Mouse (Mus musculus): ENCODE measurements around the gene Fmo5. TPM values are rescaled to one million over a fixed set of nuclear protein-coding genes. Genes with fewer than 3 reads are reported as not detected.

Fmo5 gene
- polyA plus RNA-seq, 1 experiment from 2014 or later: 67.6 TPM

GRCm38 (mm10) chr3:97666154-97666553 lies 37.5 kb downstream of the Fmo5 start:
- 51% methylated on average over 8 of the region's 8 CpGs for WGBS (ENCODE audit: insufficient replicate concordance)
- Histone ChIP-seq H3K27me3 (ENCODE audit: insufficient read depth, low read length) (no peaks in the 10 kb centered on the region), H3K4me1 (ENCODE audit: insufficient read depth) (no peaks in the 10 kb centered on the region), H3K4me2 (ENCODE audit: low read depth, low read length) (no peak overlapping the region), H3K9ac (replicated peaks) (no peak overlapping the region), H3K36me3 (replicated peaks; ENCODE audit: insufficient read depth, low read length) (peaks cover 19% of the 10 kb centered on the region), H3K27ac (ENCODE audit: low read depth) (no peak overlapping the region), H3K9me3 (ENCODE audit: low read length) (no peaks in the 10 kb centered on the region), H3K4me3 (ENCODE audit: low read depth, low read length) (no peak overlapping the region)
- ATAC-seq (no peak), DNase-seq (no peak)
- TF ChIP-seq CTCF (IDR thresholded peaks at IDR 0.05; ENCODE audit: low read depth) (no peak), EP300 (IDR thresholded peaks at IDR 0.05; ENCODE audit: low read depth) (no peak)

- 72% methylated on average over 14 of the region's 14 CpGs for WGBS (ENCODE audit: insufficient replicate concordance)
- TF ChIP-seq EP300 (IDR thresholded peaks at IDR 0.05; ENCODE audit: low read depth): no peak
- no peak for TF ChIP-seq CTCF (IDR thresholded peaks at IDR 0.05; ENCODE audit: low read depth)
- Histone ChIP-seq H3K4me2 (ENCODE audit: low read depth, low read length) (no peak overlapping the region), H3K9ac (replicated peaks) (no peak overlapping the region), H3K36me3 (replicated peaks; ENCODE audit: insufficient read depth, low read length) (peaks cover 19% of the 10 kb centered on the region), H3K4me3 (ENCODE audit: low read depth, low read length) (no peak overlapping the region), H3K4me1 (ENCODE audit: insufficient read depth) (no peaks in the 10 kb centered on the region), H3K9me3 (ENCODE audit: low read length) (no peaks in the 10 kb centered on the region), H3K27ac (ENCODE audit: low read depth) (no peak overlapping the region), H3K27me3 (ENCODE audit: insufficient read depth, low read length) (no peaks in the 10 kb centered on the region)
- no peak for DNase-seq
- ATAC-seq: no peak
Measured at GRCm38 (mm10) chr3:97667093-97667675, 38.6 kb downstream of the Fmo5 start.

- H3K9me3 ChIP-seq (ENCODE audit: low read length): no peaks in the 10 kb centered on the region
- H3K27me3 ChIP-seq (ENCODE audit: insufficient read depth, low read length): no peaks in the 10 kb centered on the region
- no peak within 1 kb of the TSS for H3K27ac ChIP-seq (ENCODE audit: low read depth)
- no peak within 1 kb of the TSS for H3K4me3 ChIP-seq (ENCODE audit: low read depth, low read length)
- WGBS (ENCODE audit: insufficient replicate concordance): 69% methylated on average over 7 of the region's 7 CpGs
- H3K36me3 ChIP-seq (replicated peaks; ENCODE audit: insufficient read depth, low read length): no peaks in the 10 kb centered on the region; the same call in 1 of the 2 replicates
- TF ChIP-seq EP300 (IDR thresholded peaks at IDR 0.05; ENCODE audit: low read depth) (no peak), CTCF (IDR thresholded peaks at IDR 0.05; ENCODE audit: low read depth) (no peak)
- H3K9ac ChIP-seq (replicated peaks): no peak within 1 kb of the TSS
- no peaks in the 10 kb centered on the region for H3K4me1 ChIP-seq (ENCODE audit: insufficient read depth)
- no peak for DNase-seq
- H3K4me2 ChIP-seq (ENCODE audit: low read depth, low read length): no peak within 1 kb of the TSS
- no peak for ATAC-seq
Measured at GRCm38 (mm10) chr3:97674644-97675110, 46.1 kb downstream of the Fmo5 start, which contains the start of gene Gm17651. Gm17651 (minus strand) TSS chr3:97674694.

DNA sequence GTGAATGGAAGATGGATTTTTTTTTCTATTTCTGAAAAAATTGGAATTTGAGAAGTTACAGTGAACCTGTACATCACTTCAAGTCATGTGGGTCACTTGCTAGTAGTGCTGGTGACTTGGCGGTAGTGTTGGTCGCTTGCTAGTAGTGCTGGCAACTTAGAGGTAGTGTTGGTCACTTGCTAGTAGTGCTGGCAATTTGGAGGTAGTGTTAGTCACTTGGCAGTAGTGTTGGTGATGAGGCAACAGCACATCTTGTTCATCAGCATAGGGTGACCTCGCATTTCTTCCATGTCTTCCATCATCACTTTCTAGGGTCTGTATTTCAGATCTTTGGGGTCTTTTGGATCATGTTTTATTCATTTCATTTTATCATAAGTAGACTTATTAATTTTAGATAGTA lies 47.5 kb downstream of the Fmo5 start:
- Histone ChIP-seq H3K9me3 (ENCODE audit: low read length) (no peaks in the 10 kb centered on the region), H3K4me2 (ENCODE audit: low read depth, low read length) (no peak overlapping the region), H3K27ac (ENCODE audit: low read depth) (no peak overlapping the region), H3K9ac (replicated peaks) (no peak overlapping the region), H3K4me1 (ENCODE audit: insufficient read depth) (peaks cover 1% of the 10 kb centered on the region), H3K4me3 (ENCODE audit: low read depth, low read length) (no peak overlapping the region), H3K27me3 (ENCODE audit: insufficient read depth, low read length) (no peaks in the 10 kb centered on the region), H3K36me3 (replicated peaks; ENCODE audit: insufficient read depth, low read length) (no peaks in the 10 kb centered on the region)
- WGBS (ENCODE audit: insufficient replicate concordance): 78% methylated on average over 3 of the region's 3 CpGs
- TF ChIP-seq CTCF (IDR thresholded peaks at IDR 0.05; ENCODE audit: low read depth) (no peak), EP300 (IDR thresholded peaks at IDR 0.05; ENCODE audit: low read depth) (no peak)
- DNase-seq: no peak
- no peak for ATAC-seq

DNA sequence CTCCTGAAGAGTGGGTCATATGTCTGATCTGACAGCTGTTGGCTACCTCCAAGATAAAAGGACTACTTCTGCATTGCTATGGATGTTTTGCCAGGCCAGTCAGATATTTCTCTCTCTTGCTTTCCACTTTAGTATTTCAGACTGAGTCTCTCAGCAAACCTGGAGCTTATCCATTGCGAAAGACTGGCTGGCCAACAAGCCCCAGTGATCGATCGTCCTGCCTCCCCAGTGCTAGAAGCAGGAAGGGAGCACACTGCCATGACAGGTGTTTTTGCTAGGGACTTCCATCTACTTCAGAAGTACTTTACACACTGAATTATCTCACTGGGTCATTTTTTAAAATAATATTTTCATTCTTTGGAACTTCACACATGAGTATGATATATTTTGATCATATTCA lies 49.8 kb downstream of the Fmo5 start:
- H3K4me2 ChIP-seq (ENCODE audit: low read depth, low read length): no peak overlapping the region
- H3K27me3 ChIP-seq (ENCODE audit: insufficient read depth, low read length): no peaks in the 10 kb centered on the region; the same call in 1 of the 2 replicates
- no peak for TF ChIP-seq CTCF (IDR thresholded peaks at IDR 0.05; ENCODE audit: low read depth)
- no peak for TF ChIP-seq EP300 (IDR thresholded peaks at IDR 0.05; ENCODE audit: low read depth)
- 41% methylated on average over 3 of the region's 3 CpGs for WGBS (ENCODE audit: insufficient replicate concordance)
- H3K4me3 ChIP-seq (ENCODE audit: low read depth, low read length): no peak overlapping the region
- H3K27ac ChIP-seq (ENCODE audit: low read depth): no peak overlapping the region
- ATAC-seq (0 out of 2 replicates have a peak, but pooled peaks have one; percentile 37), DNase-seq (peak; percentile 59)
- no peaks in the 10 kb centered on the region for H3K36me3 ChIP-seq (replicated peaks; ENCODE audit: insufficient read depth, low read length)
- no peak overlapping the region for H3K9ac ChIP-seq (replicated peaks)
- no peaks in the 10 kb centered on the region for H3K9me3 ChIP-seq (ENCODE audit: low read length)
- H3K4me1 ChIP-seq (ENCODE audit: insufficient read depth): peaks cover 14% of the 10 kb centered on the region

DNA sequence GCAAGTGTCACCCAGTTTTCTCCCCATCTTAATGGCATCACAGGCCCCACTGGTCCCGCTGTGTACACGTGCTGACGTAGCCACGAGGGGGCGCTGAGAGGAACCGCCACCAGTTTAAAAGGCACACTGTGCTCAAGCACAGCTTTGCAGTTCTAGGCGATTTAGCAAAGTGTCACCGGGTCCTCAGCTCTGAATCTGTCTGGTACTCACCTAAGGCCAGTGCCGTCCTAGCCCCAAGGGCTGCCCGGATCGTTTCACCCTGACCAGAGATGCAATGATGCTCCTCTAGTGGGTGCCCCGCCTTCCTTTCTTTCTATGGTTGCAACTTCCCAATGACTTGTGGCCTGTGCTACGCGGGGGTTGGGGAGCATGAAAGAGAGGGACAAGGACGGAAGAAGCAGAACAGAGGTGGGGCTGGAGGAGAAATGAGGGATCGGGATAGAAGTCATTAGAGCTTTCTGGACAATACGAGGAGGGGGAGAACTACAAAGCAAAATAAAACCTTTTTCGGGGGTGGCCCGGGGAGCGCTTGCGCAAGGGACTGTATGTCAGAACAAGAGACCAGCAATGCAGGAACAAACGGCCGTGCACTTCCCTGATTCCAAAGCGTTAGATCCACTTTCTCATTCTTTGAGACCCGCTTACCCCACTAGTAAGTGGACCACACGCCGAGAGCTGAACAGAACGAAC lies 52.2 kb downstream of the Fmo5 start:
- 0 out of 2 replicates have a peak overlapping the region, but pooled peaks have one; percentile 2 for H3K9ac ChIP-seq (replicated peaks)
- H3K27me3 ChIP-seq (ENCODE audit: insufficient read depth, low read length): no peaks in the 10 kb centered on the region; the same call in 1 of the 2 replicates
- H3K36me3 ChIP-seq (replicated peaks; ENCODE audit: insufficient read depth, low read length): no peaks in the 10 kb centered on the region
- H3K27ac ChIP-seq (ENCODE audit: low read depth): no peak overlapping the region
- DNase-seq: peak; percentile 84
- ATAC-seq: peak; percentile 71
- peak overlapping the region; percentile 88 for H3K4me2 ChIP-seq (ENCODE audit: low read depth, low read length)
- WGBS (ENCODE audit: insufficient replicate concordance): 2% methylated on average over 28 of the region's 28 CpGs
- TF ChIP-seq CTCF (IDR thresholded peaks at IDR 0.05; ENCODE audit: low read depth) (peak; percentile 86), EP300 (IDR thresholded peaks at IDR 0.05; ENCODE audit: low read depth) (no peak)
- H3K4me3 ChIP-seq (ENCODE audit: low read depth, low read length): peak overlapping the region; percentile 51
- H3K9me3 ChIP-seq (ENCODE audit: low read length): no peaks in the 10 kb centered on the region
- H3K4me1 ChIP-seq (ENCODE audit: insufficient read depth): peaks cover 14% of the 10 kb centered on the region

All from liver, postnatal 0 days (tissue).